Mouse (Mus musculus): ENCODE measurements at regions not wholly inside any gene's neighbourhood (a gene's known extent, or its start where the extent isn't known, plus 50 kb on each side); places are given as distances from the start of the nearest gene placed in this dataset.
A peak's percentile ranks its signal among the peaks of the same experiment; 100 is the strongest.

DNA sequence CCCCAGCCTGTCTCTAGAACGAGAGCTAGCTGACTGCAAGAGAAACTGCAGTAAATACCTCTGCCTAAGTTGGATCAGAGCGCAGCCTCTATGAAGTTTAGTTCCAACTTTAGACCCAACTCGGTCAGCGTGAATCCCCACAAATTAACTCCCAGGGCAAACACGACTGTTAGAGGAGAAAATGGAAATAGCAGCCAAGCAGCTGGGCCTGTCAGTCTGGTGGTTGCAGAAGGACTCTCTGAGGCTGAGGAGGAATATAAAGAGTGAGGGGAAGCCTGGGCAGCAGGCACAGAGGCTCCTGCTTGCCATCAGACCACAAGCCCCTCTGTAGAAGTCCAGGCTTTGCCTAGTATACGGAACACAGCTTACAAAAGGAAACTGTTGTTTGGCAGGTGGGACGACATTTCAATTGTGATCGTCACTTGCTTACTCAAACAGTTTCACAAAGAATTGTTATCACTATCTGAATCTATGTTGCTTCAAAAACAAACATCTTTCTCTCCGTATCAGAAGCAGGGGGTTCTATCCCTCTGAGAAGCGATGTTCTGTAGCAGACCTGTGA is 135.0 kb downstream of the Lmo4 start:
- WGBS: 60% methylated on average over 10 of the region's 10 CpGs
- Histone ChIP-seq H3K4me1 (ENCODE audit: control insufficient read depth, insufficient read depth, low read length) (no peaks in the 10 kb centered on the region), H3K9ac (ENCODE audit: low read depth, low read length) (no peak overlapping the region), H3K36me3 (ENCODE audit: control insufficient read depth, insufficient read depth, low read length) (no peaks in the 10 kb centered on the region), H3K27ac (replicated peaks; ENCODE audit: insufficient read depth, low read depth, low read length) (no peak overlapping the region), H3K4me3 (ENCODE audit: insufficient read depth, low read depth, low read length) (no peak overlapping the region), H3K79me2 (ENCODE audit: control insufficient read depth, insufficient read depth, low read length) (no peaks in the 10 kb centered on the region), H3K27me3 (ENCODE audit: control insufficient read depth, insufficient read depth, low read length) (no peaks in the 10 kb centered on the region; the same call in 1 of the 2 replicates)
- no peak for DNase-seq (ENCODE audit: extremely low read depth, low read depth, low spot score)
- TF ChIP-seq POLR2A (IDR thresholded peaks at IDR 0.05; ENCODE audit: extremely low read depth, insufficient read depth, low read length): no peak
- TF ChIP-seq CTCF (IDR thresholded peaks at IDR 0.05; ENCODE audit: low read depth, low read length): no peak

DNA sequence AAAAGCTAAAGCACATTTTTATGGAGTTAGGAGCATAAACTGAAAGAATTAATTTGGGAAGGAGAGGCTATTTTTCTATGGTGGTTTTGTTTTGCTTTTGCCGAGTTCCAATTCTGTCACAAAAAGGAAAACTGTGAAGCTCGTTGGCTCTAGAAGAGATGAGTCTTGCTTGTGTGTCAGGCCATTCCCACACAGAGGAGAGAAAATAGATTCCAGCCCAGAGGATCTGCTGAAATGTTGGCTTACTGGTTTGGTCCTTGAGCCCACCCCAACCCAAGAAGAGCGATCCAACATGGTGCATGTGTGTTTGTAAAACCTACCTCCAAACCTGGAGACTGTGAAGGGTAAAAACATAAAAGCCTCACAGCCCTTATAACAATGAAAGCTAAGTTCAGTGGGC is 138.0 kb downstream of the Lmo4 start:
- TF ChIP-seq POLR2A (IDR thresholded peaks at IDR 0.05; ENCODE audit: extremely low read depth, insufficient read depth, low read length) (no peak), CTCF (IDR thresholded peaks at IDR 0.05; ENCODE audit: low read depth, low read length) (no peak)
- Histone ChIP-seq H3K27me3 (ENCODE audit: control insufficient read depth, insufficient read depth, low read length) (no peaks in the 10 kb centered on the region; the same call in 1 of the 2 replicates), H3K27ac (replicated peaks; ENCODE audit: insufficient read depth, low read depth, low read length) (no peak overlapping the region), H3K36me3 (ENCODE audit: control insufficient read depth, insufficient read depth, low read length) (no peaks in the 10 kb centered on the region), H3K79me2 (ENCODE audit: control insufficient read depth, insufficient read depth, low read length) (no peaks in the 10 kb centered on the region), H3K9ac (ENCODE audit: low read depth, low read length) (no peak overlapping the region), H3K4me3 (ENCODE audit: insufficient read depth, low read depth, low read length) (no peak overlapping the region), H3K4me1 (ENCODE audit: control insufficient read depth, insufficient read depth, low read length) (no peaks in the 10 kb centered on the region)
- DNase-seq (ENCODE audit: extremely low read depth, low read depth, low spot score): no peak
- 81% methylated on average over 3 of the region's 3 CpGs for WGBS

GRCm38 (mm10) chr3:144058106-144058505 is 146.9 kb downstream of the Lmo4 start:
- Histone ChIP-seq H3K27ac (replicated peaks; ENCODE audit: insufficient read depth, low read depth, low read length) (no peak overlapping the region), H3K36me3 (ENCODE audit: control insufficient read depth, insufficient read depth, low read length) (no peaks in the 10 kb centered on the region), H3K4me1 (ENCODE audit: control insufficient read depth, insufficient read depth, low read length) (no peaks in the 10 kb centered on the region), H3K4me3 (ENCODE audit: insufficient read depth, low read depth, low read length) (no peak overlapping the region), H3K9ac (ENCODE audit: low read depth, low read length) (no peak overlapping the region), H3K27me3 (ENCODE audit: control insufficient read depth, insufficient read depth, low read length) (no peaks in the 10 kb centered on the region), H3K79me2 (ENCODE audit: control insufficient read depth, insufficient read depth, low read length) (no peaks in the 10 kb centered on the region)
- no peak for DNase-seq (ENCODE audit: extremely low read depth, low read depth, low spot score)
- TF ChIP-seq CTCF (IDR thresholded peaks at IDR 0.05; ENCODE audit: low read depth, low read length) (no peak), POLR2A (IDR thresholded peaks at IDR 0.05; ENCODE audit: extremely low read depth, insufficient read depth, low read length) (no peak)
- WGBS: 73% methylated on average over 4 of the region's 4 CpGs

DNA sequence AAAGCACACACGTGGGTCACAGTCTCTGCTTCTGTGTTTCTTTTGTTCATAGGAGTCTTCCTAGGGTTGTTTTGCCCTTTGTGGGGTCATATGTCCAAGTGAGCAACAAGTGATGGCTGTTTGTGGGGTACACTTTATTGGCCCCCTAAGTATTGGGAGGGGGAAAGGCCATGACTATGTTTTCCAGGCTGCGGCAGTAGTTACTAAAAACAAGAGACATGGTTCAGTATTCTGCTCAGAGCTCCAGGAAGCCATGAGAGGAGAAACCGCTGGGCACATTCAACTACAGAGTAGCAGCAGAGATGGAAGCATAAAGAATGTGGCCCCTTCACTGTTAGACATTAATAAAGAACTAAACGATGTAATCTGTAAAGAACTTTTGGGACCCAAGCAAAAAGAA is 154.7 kb downstream of the Lmo4 start:
- Histone ChIP-seq H3K4me3 (ENCODE audit: insufficient read depth, low read depth, low read length) (no peak overlapping the region), H3K4me1 (ENCODE audit: control insufficient read depth, insufficient read depth, low read length) (no peaks in the 10 kb centered on the region), H3K27ac (replicated peaks; ENCODE audit: insufficient read depth, low read depth, low read length) (no peak overlapping the region), H3K79me2 (ENCODE audit: control insufficient read depth, insufficient read depth, low read length) (no peaks in the 10 kb centered on the region), H3K9ac (ENCODE audit: low read depth, low read length) (no peak overlapping the region), H3K27me3 (ENCODE audit: control insufficient read depth, insufficient read depth, low read length) (no peaks in the 10 kb centered on the region), H3K36me3 (ENCODE audit: control insufficient read depth, insufficient read depth, low read length) (no peaks in the 10 kb centered on the region)
- TF ChIP-seq POLR2A (IDR thresholded peaks at IDR 0.05; ENCODE audit: extremely low read depth, insufficient read depth, low read length) (no peak), CTCF (IDR thresholded peaks at IDR 0.05; ENCODE audit: low read depth, low read length) (no peak)
- WGBS: 93% methylated on average over 4 of the region's 4 CpGs
- no peak for DNase-seq (ENCODE audit: extremely low read depth, low read depth, low spot score)

GRCm38 (mm10) chr3:144049270-144049669 is 155.8 kb downstream of the Lmo4 start:
- Histone ChIP-seq H3K4me3 (ENCODE audit: insufficient read depth, low read depth, low read length) (no peak overlapping the region), H3K4me1 (ENCODE audit: control insufficient read depth, insufficient read depth, low read length) (no peaks in the 10 kb centered on the region), H3K79me2 (ENCODE audit: control insufficient read depth, insufficient read depth, low read length) (no peaks in the 10 kb centered on the region), H3K27ac (replicated peaks; ENCODE audit: insufficient read depth, low read depth, low read length) (no peak overlapping the region), H3K36me3 (ENCODE audit: control insufficient read depth, insufficient read depth, low read length) (no peaks in the 10 kb centered on the region), H3K27me3 (ENCODE audit: control insufficient read depth, insufficient read depth, low read length) (no peaks in the 10 kb centered on the region), H3K9ac (ENCODE audit: low read depth, low read length) (no peak overlapping the region)
- 67% methylated on average over 4 of the region's 4 CpGs for WGBS
- TF ChIP-seq POLR2A (IDR thresholded peaks at IDR 0.05; ENCODE audit: extremely low read depth, insufficient read depth, low read length) (no peak), CTCF (IDR thresholded peaks at IDR 0.05; ENCODE audit: low read depth, low read length) (no peak)
- DNase-seq (ENCODE audit: extremely low read depth, low read depth, low spot score): no peak

- Histone ChIP-seq H3K9ac (ENCODE audit: low read depth, low read length) (no peak overlapping the region), H3K4me3 (ENCODE audit: insufficient read depth, low read depth, low read length) (no peak overlapping the region), H3K36me3 (ENCODE audit: control insufficient read depth, insufficient read depth, low read length) (no peaks in the 10 kb centered on the region), H3K27ac (replicated peaks; ENCODE audit: insufficient read depth, low read depth, low read length) (no peak overlapping the region), H3K79me2 (ENCODE audit: control insufficient read depth, insufficient read depth, low read length) (no peaks in the 10 kb centered on the region), H3K27me3 (ENCODE audit: control insufficient read depth, insufficient read depth, low read length) (no peaks in the 10 kb centered on the region), H3K4me1 (ENCODE audit: control insufficient read depth, insufficient read depth, low read length) (no peaks in the 10 kb centered on the region)
- 79% methylated on average over 2 of the region's 2 CpGs for WGBS
- DNase-seq (ENCODE audit: extremely low read depth, low read depth, low spot score): peak; percentile 12
- no peak for TF ChIP-seq CTCF (IDR thresholded peaks at IDR 0.05; ENCODE audit: low read depth, low read length)
- TF ChIP-seq POLR2A (IDR thresholded peaks at IDR 0.05; ENCODE audit: extremely low read depth, insufficient read depth, low read length): no peak
Measured at GRCm38 (mm10) chr3:144044366-144044765, 160.7 kb downstream of the Lmo4 start.

All from liver, adult 2 months (tissue).